Mouse (Mus musculus) kidney, adult 9 months (tissue): Measurements from ENCODE around the gene Derl2.
A peak's percentile ranks its signal among the peaks of the same experiment; 100 is the strongest.

Source experiments
- DNase-seq: peaks from one replicate; pipeline ENCODE4 v3.0.0; 2022

Gene Derl2

DNA sequence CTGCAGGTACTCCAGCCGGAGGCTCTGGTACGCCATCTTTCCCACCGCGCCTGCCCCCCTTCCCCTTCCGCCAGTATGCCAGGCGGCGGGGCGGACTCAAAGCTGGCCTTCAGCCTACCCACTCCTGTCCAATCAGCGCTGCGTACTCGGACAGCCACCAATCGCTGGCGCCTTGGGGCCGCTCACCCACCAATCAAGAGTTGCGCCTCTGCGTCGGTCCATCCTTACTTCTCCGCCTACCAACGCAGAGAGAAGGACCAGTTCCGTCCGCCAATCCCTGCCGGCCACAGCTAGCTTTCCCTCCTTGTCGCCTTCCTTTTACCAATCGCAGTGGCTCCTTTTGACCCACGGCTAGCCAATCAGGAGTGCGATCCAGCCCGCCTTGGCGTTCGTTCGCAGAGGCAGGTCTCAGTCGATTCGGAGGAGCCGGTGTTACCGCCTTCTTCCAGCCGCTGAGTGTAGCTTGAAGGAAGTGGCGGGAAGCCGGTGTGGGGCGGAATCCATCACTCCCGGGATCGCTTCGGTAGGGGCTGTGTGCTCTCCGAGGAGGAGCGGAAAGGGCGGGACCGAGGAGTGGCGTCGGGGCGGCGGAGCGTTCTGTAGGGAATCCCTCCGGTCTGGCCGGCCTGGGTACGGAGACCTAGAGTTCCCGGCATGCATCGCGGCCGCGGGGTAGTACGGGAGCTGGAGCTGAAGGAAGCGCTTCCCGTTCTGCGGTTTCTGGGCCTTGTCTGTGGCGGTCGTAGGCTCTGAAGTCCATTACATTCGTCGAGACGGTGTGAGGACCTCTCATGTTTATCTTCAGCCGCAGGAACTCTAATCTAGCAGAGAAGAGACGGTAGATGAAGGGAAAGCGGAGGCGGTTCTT is at the start of gene Derl2, which contains the start of gene Mis12:
Gene Derl2, minus strand, starts transcription at position 641 of the 868 bp plus-strand sequence.
Gene Mis12, plus strand, starts transcription at position 411 of the 868 bp plus-strand sequence.
- peak; percentile 100 for DNase-seq

DNA sequence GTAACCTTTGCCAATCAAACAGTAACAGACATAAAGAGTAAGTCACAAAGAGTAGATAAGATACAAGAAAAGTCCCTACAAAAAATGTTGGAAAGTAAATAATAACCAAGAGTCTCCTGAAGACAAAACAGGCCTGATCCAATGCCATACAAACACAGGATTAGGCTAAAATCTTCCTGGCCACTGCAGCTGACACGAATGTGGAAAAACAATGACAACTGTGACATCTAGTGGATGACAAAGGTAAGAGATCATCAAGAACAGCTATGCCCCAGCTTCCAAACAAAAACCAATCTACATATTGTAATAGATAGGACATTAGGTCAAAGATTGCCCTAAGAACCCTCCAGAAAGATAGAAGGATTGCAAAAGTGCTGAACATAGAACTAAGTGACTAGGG is 32.9 kb upstream of the Derl2 start:
- DNase-seq, result peak; percentile 10

DNA sequence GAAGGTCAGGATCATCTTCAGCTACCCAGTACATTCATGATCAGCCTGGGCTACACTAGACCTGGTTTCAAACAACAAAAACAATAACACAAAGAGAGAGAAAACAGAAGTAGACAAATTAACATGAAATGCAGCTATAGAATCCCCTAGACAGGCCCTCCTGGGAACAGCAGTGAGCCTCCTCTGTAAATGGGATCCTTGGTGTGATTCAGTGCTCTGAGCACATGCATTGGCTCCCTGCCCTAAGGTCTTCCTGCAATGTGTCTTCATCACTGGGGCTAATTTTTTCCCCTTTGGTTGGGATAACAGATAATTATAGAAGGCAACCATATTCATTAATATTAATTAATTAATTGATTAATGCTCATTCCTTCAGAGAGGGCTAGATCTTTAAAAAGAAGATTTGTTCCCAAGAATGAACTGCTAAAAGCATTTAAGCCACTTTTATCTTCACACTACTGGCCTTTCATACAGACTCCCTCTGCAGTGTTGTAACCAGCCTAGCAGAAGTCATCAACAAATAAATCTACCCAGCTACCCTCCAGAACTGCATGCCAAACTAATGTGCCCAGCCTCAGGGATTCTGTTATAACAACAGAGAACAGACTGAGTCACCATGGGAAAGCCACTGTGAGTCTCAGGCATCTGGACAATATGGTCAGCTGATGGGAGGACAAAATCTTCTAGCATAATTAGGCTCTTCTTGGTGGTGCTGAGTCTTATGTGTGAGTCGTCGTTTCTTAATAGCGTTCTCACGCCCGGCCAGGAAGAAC is 20.1 kb upstream of the Derl2 start:
- DNase-seq, result no peak

DNA sequence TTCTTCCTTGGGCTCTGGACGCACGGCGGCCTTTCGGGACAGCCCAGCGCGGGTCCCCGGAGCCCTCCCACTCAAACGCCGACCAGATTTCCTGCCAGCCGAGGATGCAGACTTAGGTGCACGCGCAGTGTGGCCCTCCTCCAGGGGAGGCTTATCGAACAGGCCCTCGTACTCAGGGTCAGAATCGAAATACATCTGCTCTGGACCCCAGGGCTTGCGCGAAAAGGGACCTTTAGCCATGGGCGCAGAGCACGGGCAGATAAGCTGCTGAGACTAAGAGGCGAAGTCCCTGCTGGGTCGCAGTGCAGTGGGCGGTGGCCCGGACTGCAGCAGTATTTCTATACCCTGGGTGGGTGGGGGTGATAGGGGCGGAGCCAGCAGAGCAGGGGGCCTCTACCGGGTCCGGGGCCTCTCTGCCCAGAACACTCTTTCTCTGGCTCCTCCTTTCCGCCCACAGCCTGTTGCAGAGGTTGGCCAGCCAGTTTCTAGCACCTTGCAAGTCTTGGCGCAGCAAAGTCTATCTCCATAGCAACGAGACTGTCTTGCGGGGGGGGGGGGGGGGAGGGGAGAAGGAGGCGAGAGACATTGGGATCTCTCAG is 13.6 kb upstream of the Derl2 start, which contains the start of gene 6330403K07Rik:
Gene 6330403K07Rik, minus strand, starts transcription at position 351 of the 599 bp plus-strand sequence.
- no peak for DNase-seq

DNA sequence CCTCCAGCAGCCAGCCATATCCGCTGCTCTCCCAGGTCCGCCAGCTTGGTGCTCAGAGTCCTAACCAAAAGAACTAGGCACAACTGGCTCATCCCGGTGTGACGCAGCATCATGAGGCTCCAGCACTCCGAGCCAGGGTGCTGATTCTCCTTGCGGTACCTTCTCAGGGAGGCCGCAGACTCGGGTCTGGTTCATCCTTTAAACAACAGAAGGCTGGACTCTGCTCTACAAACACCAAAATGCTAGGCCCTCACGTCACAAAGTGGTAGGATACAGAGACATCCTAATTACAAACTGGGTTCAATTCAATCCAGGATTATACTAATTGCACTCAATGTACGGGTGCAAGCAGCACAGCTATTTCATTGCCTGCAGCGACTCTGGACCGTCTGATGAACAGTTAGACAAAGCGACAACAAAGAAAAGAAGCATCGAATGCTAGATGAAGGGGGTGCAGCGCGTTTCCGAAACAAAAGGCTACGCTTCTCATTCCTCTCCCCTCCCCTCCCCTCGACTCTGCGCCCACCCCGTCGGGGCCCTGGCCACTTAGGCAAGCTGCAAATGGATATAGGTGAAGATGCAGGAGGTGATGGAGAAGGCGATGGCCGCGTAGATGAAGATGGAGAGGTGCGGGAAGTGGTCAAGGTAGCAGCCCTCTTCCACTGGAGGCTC is 13.0 kb upstream of the Derl2 start:
- no peak for DNase-seq

DNA sequence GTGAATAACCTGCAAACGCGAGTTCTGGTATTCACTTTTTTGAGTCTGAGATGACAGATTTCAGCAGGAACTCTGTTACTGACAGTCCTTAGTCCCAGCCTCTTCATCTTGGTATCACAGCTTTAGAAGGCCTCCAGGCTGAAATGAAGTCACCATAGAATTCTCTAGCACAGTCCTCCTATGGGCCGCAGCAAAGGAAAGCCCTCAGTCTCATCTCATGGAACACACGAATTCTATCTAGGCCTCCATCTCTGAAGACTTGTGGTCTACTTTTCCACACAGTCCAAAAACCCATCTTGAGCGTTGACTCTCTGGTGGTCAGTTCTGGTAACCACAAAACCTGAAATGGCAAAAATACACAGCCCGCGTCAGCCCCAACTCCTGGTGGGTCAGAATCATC is 12.4 kb upstream of the Derl2 start:
- DNase-seq, result no peak

DNA sequence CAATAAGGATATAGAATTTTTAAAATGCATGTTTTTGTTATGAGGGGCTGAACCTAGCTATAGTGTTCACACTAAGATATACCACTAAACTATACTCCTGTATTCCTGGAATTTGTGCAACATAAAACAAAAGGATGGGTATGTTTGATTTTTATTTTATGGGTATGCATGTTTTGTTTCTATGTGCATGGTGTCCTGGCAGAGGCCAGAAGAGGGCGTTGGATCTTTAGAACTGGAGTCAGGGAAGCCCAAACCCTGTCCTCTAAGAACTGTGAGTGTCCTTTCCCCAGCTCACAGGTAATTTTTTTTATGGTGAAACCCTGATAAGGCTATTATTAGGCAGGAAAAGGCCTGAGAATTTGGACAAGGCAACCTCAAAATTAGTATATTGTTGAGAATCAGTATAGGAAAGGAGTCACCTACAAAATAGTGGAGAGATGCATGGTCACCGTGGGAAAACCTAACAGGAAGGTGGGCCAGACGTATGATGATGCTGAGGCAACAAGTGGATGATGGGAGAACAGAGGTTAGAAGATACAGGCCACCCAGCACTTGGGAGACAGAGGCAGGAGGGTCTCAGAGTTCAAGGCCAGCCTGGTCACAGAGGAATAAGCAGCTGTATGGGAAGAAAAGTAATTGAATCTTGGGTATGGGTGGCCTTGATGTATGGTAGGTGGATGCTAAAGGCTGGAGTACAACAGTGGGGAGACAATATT is 9.9 kb upstream of the Derl2 start:
- DNase-seq, result no peak

DNA sequence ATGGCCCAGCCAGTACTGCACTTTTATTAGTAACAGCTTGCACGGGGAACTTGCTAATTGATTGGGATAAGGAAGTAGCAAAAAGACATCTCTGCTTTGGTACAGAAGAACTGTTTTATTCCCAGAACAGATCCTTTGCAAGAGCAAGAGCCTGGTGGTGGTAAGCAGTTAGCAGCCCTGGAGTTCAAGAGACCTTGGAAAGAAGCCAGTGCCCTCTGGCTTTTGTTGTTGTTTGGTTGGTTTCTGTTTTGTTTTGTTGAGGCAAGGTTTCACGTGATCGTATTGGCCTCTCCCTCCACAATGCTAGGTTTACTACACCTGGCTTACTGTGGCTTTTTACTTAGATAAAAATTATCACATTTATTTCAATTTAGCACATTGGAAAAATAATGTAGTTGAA is 8.6 kb upstream of the Derl2 start:
- DNase-seq, result no peak

DNA sequence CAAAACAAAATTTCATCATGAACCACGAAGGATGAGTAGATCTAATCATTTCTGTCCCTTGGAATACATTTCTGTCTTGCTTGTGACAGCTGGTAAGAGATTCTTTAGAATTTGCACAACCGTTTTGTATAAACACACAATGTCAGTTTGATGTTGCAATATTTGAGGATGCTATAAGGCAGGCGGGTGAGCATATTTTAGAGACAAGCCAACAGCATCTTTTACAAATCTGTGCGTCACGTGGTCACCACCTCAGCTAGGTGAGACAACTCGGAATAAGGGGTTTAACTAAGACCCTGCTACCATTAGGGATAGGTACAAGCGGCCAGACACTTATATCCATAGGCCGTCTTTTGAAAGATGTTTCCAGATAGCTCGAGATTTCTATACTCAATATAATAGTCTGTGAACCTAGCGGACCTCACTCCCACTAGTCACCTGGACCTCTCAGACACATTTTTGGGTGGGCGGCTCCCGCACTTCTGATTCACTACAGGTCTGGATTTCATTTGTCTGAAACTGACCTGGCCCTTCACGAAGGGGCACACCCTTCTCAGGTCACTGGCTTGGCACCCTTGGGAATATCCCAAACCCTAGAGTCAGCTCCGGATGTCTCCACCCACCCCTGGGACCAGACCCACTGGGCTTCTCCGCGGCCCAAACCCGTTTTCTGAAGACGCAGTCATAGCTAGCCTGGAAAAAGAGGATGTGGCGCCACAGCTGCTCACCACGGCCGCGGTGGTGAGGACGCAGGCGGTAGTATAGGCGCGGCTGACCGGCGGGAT is 1.0 kb downstream of the Derl2 start:
- no peak for DNase-seq

DNA sequence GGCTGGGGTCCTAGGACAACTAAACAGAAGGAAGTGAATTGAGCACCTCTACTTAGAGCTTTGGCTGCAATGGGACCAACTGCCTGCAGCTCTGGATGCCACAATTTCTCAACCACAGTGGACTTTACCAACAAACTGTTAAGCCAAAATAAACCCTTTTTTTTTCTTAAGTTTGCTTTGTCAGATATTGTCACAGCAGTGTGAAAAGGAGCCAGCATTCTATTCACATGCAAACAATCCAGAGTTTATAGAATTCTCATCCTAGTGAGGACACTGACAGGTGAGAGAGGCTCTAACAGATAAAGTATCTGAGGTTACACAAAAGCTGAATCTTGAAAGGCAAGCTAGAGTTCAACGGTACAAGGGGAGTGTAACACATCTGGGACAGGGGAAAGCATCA is 2.6 kb downstream of the Derl2 start:
- DNase-seq, result no peak

DNA sequence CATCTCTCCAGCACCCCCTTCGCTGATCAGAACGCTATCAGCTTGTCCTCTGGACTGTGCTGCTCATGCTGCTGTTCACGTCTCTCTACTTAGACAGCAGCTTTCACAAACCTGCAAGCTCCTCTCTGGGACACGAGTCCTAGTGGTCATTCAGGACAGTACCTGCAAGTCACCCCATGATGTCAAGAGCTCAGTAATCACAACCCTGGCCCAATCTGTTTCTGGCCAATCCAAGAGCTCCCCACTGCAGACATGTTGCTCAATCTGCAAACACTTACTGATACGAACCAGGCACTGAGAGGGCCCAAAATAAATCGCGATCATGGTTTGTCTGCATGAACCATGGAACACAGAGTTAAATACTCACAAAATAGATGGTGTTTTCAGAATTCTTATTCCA is 6.9 kb downstream of the Derl2 start:
- no peak for DNase-seq

DNA sequence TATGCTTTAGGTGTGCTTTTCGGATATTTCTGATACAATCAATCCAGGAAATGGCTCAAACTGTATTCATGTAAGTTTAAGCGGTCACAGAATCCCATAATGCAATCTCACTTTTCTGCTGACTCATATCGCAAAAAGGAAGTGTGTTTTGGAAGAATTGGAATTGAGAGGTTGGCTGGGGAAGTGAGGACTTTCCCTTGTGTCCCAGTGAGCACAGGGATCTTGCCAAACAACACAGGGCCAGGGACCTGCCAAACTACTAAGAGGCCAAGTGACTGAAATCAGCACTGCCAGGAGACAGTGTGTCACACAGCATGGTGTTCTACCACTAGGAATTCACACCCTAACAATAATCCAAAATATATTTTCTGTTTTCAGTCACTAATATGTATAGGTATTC is 11.3 kb downstream of the Derl2 start:
- no peak for DNase-seq

DNA sequence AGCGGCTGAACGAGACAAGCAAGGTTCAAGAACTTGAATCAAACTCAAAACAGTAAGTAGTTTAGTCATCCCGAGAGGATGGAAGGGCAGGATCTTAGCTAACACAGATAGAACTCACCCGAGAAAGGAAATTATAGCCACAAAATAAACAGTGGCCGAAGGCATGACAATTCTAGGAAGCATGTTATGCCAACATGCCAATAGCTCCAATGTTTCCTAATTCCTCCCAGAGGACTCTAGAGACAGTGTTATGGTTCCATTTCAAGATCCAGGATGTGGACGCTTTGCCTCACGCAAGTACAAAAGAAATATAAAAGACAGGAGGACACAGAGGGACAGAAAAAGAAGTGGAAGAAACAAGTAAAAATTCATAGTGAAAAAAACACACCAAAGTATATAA is 11.8 kb downstream of the Derl2 start:
- DNase-seq, result no peak

DNA sequence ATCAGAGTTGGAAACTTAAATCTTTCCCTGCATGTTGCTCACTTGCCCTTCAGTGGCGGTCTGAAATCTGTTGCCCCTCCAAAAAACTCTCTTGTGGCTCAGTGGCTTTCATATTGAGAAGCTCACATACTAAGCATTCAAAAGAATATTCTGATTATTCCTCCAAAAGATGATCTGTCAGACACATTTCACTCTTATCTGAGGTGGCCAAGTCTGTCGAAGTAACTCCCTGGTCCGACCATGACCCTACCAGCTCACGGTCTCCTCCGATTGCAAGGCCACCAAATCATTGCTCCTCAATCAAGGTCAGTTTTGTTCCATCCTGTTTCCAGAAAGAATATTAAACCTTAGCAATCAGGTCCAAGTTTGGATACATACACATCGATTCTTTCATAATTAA is 12.6 kb downstream of the Derl2 start:
- DNase-seq, result no peak

DNA sequence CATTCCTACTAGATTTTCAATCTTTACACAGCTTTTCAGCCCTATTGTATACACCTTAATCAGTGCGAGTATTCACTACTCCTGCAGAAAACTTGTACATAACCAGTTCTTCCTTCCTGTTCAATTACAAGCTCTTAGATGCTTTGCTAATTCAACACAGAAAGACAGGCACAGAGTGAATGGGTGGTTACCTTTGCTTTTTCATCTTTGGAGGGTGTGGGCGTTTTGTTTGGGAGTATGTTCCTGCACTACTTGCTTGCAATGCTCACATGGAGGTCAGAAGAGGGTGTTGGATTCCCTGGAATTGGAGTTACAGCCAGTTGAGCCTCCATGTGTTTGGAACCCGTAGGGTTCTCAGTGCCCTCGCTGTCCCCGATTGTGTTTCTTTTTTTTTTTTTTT is 14.6 kb downstream of the Derl2 start:
- DNase-seq, result no peak

DNA sequence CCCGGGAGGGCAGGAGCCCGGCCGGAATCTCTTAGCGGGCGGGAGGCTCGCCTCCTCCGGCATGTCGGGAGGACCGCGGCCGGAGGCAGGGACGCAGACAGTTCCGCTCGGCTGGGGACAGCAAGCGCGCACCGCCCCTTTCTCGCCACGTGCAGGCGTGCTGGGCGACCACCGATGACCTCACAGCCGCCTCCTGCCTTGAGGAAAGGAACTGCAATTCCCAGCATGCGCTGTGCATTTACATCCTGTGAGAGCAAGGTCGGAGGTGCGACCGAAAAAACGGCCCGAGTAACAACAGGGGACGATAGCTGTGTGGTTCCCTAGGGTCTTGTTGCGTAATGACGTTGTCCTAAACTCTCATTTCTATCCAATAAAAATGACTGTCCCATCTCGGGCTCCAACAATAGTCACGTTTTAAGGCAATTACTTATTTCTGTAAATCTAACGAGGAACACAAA is 15.3 kb downstream of the Derl2 start, which contains the start of gene Dhx33:
Gene Dhx33, minus strand, starts transcription at position 122 of the 458 bp plus-strand sequence.
- peak; percentile 98 for DNase-seq

DNA sequence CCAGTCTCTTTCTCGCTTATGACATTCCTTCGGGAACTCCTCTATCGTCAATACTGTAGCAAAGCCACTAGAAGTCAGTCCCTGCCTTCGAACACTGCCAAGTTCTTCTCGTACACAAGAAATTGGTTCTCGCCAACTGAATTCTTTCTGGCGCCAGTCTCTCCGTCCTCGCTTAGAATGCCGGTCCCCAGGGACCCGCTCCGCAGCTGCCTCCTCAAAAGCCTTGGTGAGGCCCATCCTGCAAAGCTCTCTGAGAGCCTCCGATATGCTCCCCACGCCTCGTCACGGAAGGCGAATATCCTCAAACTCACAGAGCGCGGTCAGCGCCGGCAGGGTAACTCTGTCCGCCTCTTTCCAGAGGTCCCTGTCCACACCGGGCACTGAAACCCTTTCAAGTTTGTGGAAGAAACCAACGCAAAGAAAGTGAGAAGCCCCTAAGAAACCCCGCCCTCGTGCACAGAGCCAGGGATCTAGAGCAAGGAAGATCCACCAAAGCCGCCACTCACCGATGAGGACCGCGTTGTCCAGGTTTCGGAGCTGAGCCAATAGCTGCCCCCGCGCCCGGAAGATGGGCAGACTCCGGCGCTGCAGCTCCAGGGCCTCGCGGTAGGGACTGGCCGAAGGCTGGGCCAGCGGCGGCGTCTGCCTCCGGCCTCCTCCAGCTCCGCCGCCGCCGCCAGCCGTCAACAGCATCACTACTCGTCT is 15.9 kb downstream of the Derl2 start:
- DNase-seq, result no peak

DNA sequence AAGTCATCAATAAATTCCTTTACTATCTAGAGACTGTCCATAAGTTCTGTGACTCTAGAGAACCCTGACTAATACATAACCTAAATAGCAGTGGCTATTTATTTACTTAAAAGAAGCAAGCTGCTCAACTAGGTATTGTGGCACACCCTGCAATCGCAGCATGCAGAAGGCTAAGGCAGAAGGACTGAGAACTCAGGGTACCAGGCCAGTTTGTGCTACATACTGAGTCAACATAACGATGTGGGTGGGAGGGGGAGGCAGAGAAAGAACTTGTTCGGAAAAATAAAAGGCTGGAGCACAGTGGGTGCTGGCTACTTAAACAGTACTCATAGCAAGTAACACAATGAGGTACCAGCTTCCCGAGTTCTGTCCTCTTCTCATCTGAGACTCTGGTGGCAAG is 18.5 kb downstream of the Derl2 start:
- DNase-seq, result no peak

DNA sequence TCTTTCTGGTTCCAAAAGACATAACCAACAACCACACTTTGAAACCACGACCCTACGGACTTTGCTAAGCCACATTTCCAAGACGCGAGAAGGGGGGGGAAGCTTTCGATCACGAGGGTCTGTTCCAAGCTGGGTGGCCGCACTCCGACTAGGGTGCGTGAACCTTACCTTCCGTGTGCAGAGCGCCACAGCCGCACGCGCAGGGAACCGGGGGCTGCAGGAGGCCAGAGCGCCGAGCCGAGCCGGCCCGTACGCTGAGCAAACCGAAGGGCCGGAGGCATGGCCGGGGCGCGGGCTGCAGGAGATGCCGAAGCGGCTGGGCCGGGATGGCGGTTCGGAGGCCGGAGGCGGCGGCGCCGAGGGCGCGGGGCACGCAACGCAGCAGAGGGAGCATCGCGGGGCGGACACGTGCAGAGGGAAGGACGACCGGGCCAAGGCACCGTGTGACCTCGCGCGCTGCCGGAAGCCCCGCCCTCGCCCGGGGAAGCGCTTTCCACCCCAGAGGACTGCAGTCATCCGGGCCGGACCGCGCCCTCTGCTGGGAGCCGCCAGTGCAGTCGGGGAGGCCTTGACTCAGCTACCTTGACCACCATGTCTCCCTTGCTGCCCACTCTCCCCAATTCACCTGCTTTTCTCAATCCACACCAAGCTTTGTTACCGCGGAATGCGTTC is 36.9 kb downstream of the Derl2 start, which contains the start of gene C1qbp:
Gene C1qbp, minus strand, starts transcription at position 470 of the 672 bp plus-strand sequence.
- DNase-seq, result peak; percentile 94

DNA sequence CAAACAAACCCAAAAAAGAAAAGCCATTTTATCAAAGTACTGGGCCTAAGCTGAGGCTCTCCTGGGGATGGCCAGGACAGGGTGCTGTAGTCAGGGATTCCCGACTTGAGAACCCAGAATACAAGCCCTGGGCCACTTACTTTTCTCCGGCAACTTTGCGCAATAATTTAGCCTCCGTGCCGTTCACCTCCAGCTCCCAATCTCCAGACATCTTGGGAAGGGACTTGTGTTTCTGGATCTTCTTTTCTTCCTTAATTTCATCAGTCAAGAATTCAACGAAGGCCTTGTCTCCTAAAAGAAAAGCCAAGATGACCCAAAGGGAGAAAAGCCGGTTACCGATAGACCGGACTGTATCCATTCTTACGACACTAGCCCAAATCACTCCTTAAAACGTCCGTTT is 37.6 kb downstream of the Derl2 start:
- no peak for DNase-seq
